Mouse (Mus musculus): Measurements from ENCODE around the gene Eef2k. TPM values are rescaled to one million over a fixed set of nuclear protein-coding genes. Genes with fewer than 3 reads are reported as not detected.

The Eef2k gene
- 13.0 TPM for polyA plus RNA-seq (2015; fragmentation: Illumina TruSeq; extraction: RNeasy Lipid Tissue Mini Kit (QIAGEN cat#74804); ENCODE audit: insufficient read depth, low replicate concordance)

DNA sequence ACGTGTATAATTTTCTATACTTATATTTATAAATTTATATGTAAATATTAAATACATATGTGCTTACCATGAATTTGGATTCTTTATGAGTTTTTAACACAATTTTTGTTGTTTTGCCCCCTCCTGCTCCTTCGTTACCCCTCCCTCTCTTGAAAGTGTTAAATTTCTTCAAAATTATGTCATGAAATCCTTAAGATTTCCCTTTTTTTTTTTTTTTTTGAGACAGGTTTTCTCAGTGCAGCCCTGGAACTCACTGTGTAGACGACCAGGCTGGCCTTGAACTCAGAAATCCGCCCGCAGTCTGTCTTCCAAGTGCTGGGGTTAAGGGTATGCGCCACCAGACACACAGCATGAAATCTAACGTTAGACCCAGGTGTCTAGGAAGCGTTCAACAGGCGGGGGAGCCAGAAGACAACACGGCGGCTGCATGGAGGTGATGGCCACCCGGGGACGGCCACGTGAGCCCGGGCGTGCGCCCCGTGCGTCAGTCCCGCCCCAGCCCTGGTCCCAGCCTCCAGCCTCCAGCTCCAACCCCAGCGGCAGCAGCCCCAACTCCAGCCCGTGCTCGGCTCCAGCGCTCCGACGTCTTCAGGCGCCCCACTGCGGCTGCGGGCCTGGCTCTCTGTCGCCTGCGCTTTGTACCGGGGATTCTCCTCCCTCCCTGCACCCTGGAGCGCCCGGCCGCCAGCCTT, at the start of gene Eef2k:
Eef2k (plus strand) TSS at position 487 of the 692 bp plus-strand sequence.

DNA sequence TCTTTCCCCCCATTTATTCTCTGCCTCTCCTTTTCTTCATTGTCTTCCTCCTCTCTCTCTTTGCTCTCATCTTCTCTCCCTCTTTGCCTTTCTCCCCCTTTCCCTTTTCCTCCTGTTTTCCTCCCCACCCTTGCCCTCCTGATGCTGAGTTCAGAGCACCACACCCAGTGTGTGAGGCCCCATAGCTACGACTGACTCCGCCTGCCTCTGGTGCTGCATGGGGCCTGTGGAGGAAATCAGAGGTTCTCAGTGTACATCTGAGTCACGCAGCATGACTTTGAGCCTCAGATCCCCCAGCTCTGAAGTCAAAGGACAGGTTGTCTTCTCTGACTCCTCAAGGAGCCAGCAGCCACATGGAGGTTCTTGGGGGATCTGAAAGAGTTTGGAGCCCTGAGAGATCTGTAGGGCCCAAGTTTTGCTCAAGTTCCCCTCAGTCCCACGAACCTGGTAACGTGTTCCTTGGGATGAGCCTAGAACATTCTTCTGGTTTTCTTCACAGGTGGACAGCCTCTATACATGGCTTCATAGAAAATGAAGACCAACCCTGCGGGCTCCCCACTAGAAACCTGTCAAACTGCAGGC, 30.7 kb upstream of the Eef2k start, which contains the start of gene Gm5737:
Gm5737 (plus strand) TSS at position 532 of the 582 bp plus-strand sequence.

DNA sequence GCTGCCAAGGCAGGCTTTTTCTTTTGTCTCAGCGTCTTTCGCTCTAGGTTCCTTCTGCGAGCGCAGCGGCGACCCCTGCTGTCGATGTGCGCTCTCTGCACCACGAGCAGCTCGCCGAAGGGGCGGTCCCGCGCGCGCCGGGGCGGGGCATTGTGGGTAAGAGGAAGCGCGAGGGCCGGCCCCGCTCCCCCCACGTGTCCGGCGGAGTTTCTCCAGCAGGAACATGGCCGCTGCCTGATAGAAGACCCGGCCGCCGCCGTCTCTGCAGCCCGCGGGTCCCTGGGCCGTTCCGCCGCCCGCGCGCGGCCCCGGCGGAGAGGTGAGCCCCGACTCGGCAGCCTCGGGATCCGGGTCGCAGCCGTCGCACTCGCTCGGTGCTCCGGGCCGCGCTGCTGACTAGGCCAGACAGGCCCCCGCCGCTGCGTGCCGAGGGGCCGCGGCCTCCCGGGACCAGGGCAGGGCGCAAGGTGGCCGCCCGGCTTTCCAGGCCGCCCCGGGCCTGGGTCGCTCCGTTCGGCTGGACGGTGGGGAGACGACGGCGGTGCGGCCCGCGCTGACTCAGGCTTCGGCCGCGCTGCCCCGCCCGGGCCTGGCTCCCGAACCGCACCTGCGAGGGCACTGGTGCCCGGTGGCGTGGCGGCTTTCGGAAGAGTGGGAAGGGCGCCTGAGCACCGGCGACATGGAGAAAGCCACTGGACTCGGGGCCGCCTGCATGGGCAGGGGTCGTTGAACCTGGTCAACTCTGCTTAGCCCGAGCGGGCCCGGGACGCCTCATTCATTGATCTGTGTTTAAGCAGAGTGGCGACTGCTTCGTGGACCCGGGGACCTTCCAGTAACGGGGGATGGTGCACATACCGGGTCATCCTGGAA, 75.2 kb downstream of the Eef2k start, which contains the start of gene Polr3e:
Polr3e (plus strand) TSS at position 153 of the 870 bp plus-strand sequence.

Other genes with a start within 250 kb of the Eef2k start
- gene Uqcrc2, start 207.7 kb upstream of the Eef2k start, polyA plus RNA-seq (2015; fragmentation: Illumina TruSeq; extraction: RNeasy Lipid Tissue Mini Kit (QIAGEN cat#74804); ENCODE audit: insufficient read depth, low replicate concordance) = 211 TPM
- gene Pdzd9, start 172.5 kb upstream of the Eef2k start, polyA plus RNA-seq (2015; fragmentation: Illumina TruSeq; extraction: RNeasy Lipid Tissue Mini Kit (QIAGEN cat#74804); ENCODE audit: insufficient read depth, low replicate concordance) = not detected
- gene Mosmo, start 165.2 kb upstream of the Eef2k start, polyA plus RNA-seq (2015; fragmentation: Illumina TruSeq; extraction: RNeasy Lipid Tissue Mini Kit (QIAGEN cat#74804); ENCODE audit: insufficient read depth, low replicate concordance) = 51.7 TPM
- gene Vwa3a, start 103.5 kb upstream of the Eef2k start, polyA plus RNA-seq (2015; fragmentation: Illumina TruSeq; extraction: RNeasy Lipid Tissue Mini Kit (QIAGEN cat#74804); ENCODE audit: insufficient read depth, low replicate concordance) = 0.23 TPM
- gene Gm5737, start 30.5 kb upstream of the Eef2k start, polyA plus RNA-seq (2015; fragmentation: Illumina TruSeq; extraction: RNeasy Lipid Tissue Mini Kit (QIAGEN cat#74804); ENCODE audit: insufficient read depth, low replicate concordance) = not detected
- gene Polr3e, start 74.9 kb downstream of the Eef2k start, polyA plus RNA-seq (2015; fragmentation: Illumina TruSeq; extraction: RNeasy Lipid Tissue Mini Kit (QIAGEN cat#74804); ENCODE audit: insufficient read depth, low replicate concordance) = 18.9 TPM
- gene Cdr2, start 139.5 kb downstream of the Eef2k start, polyA plus RNA-seq (2015; fragmentation: Illumina TruSeq; extraction: RNeasy Lipid Tissue Mini Kit (QIAGEN cat#74804); ENCODE audit: insufficient read depth, low replicate concordance) = 48.6 TPM
- gene Mfsd13b, start 139.7 kb downstream of the Eef2k start, polyA plus RNA-seq (2015; fragmentation: Illumina TruSeq; extraction: RNeasy Lipid Tissue Mini Kit (QIAGEN cat#74804); ENCODE audit: insufficient read depth, low replicate concordance) = 0.18 TPM
- 58.9 TPM for gene Mettl9, start 191.6 kb downstream of the Eef2k start, polyA plus RNA-seq (2015; fragmentation: Illumina TruSeq; extraction: RNeasy Lipid Tissue Mini Kit (QIAGEN cat#74804); ENCODE audit: insufficient read depth, low replicate concordance)
- gene Igsf6, start 231.7 kb downstream of the Eef2k start, polyA plus RNA-seq (2015; fragmentation: Illumina TruSeq; extraction: RNeasy Lipid Tissue Mini Kit (QIAGEN cat#74804); ENCODE audit: insufficient read depth, low replicate concordance) = 65.3 TPM
- gene Otoa, start 238.8 kb downstream of the Eef2k start, polyA plus RNA-seq (2015; fragmentation: Illumina TruSeq; extraction: RNeasy Lipid Tissue Mini Kit (QIAGEN cat#74804); ENCODE audit: insufficient read depth, low replicate concordance) = 0.21 TPM

All from spleen, adult 10 weeks (tissue).